Mouse (Mus musculus) cortical plate, adult 2 months (tissue): ENCODE results near the gene Abcc12. TPM values are rescaled to one million over a fixed set of nuclear protein-coding genes. Genes with fewer than 3 reads are reported as not detected.

Experiments
- H3K27ac ChIP-seq: fragments of 200-500 bp; 2 replicates; pipeline ENCODE4 v1.5.1; 2012; ENCODE audit warnings: low read length, control low read depth, inconsistent platforms; ENCODE audit not compliant: insufficient read depth
- H3K4me1 ChIP-seq: fragments of 200-500 bp; 2 replicates; pipeline ENCODE4 v1.6.1; 2011; ENCODE audit warnings: low read length; ENCODE audit not compliant: control insufficient read depth, insufficient read depth
- H3K4me3 ChIP-seq: fragments of 200-500 bp; 2 replicates; pipeline ENCODE4 v1.5.1; 2011; ENCODE audit warnings: mild to moderate bottlenecking, low read length, control low read depth; ENCODE audit not compliant: insufficient read depth
- CTCF ChIP-seq: fragments of 200-500 bp; IDR thresholded peaks from 2 replicates; pipeline ENCODE4 v1.5.1; 2011; ENCODE audit warnings: mild to moderate bottlenecking, control low read depth, low read length; ENCODE audit not compliant: insufficient read depth; ENCODE audit errors: extremely low read depth
- POLR2A ChIP-seq: fragments of 200-500 bp; IDR thresholded peaks from 2 replicates; pipeline ENCODE4 v1.6.1; 2011; ENCODE audit warnings: mild to moderate bottlenecking, low read length, control low read depth; ENCODE audit not compliant: insufficient read depth; ENCODE audit errors: extremely low read depth
- polyA plus RNA-seq: library from polyadenylated mRNA; depleted of rRNA; stranded (reverse); fragments of >200 nt; gene quantifications from 2 replicates; pipeline ENCODE4 v1.2.3, GENCODE M21; 2012

The Abcc12 gene
- polyA plus RNA-seq, 1 experiment = 0.65 TPM

- Histone ChIP-seq H3K27ac (no peak overlapping the region), H3K4me3 (no peak overlapping the region), H3K4me1 (peaks cover 3% of the 10 kb centered on the region; the same call in 1 of the 2 replicates)
- TF ChIP-seq CTCF = peak; percentile 94
- no peak for TF ChIP-seq POLR2A
These were observed 104.6 kb downstream of the Abcc12 start for GRCm38 (mm10) chr8:86475711-86476438.

DNA sequence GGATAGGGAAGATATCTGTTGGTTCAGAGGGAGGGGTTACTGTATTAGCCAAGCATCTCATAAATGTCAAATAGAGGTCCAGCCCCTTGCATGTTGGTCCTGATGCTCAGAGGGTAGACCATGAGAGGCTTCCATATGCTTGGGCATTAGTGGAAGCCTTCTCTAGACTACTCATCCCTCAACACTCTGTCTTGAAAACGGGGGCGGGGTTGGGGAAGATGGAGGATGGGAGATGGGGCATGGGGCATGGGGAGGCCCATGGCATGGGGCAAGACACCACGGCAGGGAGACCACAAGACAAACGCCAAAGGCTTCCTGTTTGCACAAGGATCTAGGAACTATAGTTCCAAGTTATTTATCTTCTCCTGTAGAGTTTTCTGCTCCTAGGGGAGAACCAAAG lies 106.0 kb downstream of the Abcc12 start:
- H3K27ac ChIP-seq = no peak overlapping the region
- H3K4me3 ChIP-seq = no peak overlapping the region
- TF ChIP-seq POLR2A = no peak
- no peak for TF ChIP-seq CTCF
- peaks cover 3% of the 10 kb centered on the region; the same call in 1 of the 2 replicates for H3K4me1 ChIP-seq

- TF ChIP-seq POLR2A (no peak), CTCF (no peak)
- Histone ChIP-seq H3K4me1 (peaks cover 3% of the 10 kb centered on the region; the same call in 1 of the 2 replicates), H3K4me3 (no peak overlapping the region), H3K27ac (no peak overlapping the region)
These were observed 107.4 kb downstream of the Abcc12 start for GRCm38 (mm10) chr8:86473121-86473520.

GRCm38 (mm10) chr8:86470717-86471116 lies 109.8 kb downstream of the Abcc12 start:
- peaks cover 3% of the 10 kb centered on the region; the same call in 1 of the 2 replicates for H3K4me1 ChIP-seq
- H3K4me3 ChIP-seq = no peak overlapping the region
- no peak for TF ChIP-seq CTCF
- no peak for TF ChIP-seq POLR2A
- no peak overlapping the region for H3K27ac ChIP-seq

DNA sequence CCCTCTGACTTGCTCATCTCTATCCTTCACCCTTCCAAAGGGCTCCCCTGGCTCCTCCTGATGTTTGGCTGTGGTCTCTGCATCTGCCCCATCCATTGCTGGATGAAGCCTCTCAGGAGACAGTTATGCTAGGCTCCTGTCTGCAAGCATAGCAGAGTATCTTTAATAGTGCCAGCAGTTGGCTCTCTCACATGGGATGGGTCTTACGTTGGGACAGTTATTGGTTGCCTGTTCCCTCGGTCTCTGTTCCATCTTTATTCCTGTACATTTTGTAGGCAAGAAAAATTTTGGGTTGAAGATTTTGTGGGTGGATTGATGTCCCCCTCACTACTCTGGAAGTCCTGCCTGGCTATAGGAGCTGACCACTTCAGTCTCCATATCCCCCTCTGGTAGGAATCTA lies 117.3 kb downstream of the Abcc12 start:
- H3K27ac ChIP-seq = no peak overlapping the region
- H3K4me3 ChIP-seq = no peak overlapping the region
- no peak for TF ChIP-seq CTCF
- TF ChIP-seq POLR2A = no peak
- no peaks in the 10 kb centered on the region for H3K4me1 ChIP-seq

DNA sequence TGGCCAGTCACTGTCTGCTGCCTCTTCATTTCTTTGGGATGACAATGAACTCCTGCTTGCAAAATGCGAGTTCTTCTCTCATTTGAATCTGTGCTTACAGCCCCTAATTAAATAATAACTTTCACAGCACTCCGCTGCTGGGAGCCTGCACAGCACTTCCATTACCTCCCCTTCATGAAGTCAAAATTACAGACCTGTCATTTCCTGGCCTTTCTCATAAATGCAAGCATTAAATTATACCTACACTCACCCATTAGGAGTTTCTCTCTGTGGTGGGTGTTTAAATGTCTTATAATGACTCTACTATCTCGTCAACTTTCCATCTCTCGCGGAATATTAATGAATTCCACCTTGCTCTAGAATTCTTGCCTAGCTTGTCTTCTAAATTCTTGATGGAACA lies 120.1 kb downstream of the Abcc12 start:
- Histone ChIP-seq H3K4me3 (no peak overlapping the region), H3K4me1 (no peaks in the 10 kb centered on the region), H3K27ac (peak overlapping the region; percentile 56)
- TF ChIP-seq POLR2A (no peak), CTCF (no peak)

DNA sequence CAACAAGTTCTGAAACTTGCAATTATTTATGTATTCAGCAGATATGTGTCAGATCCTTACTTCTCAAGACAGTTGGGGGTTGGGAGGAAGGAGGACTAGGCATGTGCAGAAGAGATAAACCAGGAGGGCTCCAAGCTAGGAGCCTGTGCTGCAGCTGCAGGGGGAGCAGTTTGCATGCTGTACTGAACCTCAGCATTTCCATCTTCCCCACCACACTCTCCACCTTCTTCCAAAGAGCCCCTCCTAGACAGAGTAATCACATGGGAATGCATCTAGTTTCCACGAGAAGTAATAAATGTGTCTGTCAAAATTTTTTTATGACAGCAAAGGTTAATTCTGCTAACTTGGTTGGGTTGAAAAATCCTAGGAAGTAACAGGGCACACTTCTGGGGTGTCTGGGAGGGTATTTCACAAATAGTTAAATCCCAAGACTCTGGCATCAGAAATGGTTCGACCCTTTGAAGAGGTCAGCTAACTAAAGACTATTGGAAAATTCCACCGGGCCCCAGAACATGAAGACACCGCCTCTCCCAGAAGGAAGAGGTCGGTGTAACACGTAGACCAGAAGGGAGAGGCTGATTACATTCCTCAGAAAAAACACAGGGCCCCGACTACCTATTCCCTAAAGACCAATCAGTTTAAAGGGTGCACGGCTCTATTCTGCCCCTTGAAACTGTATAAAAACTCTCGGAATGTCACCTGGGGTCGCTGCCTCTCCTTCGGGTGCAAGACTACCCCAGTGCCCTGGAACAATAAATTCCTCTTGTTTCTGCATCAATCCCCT lies 126.6 kb downstream of the Abcc12 start:
- Histone ChIP-seq H3K27ac (no peak overlapping the region), H3K4me3 (no peak overlapping the region), H3K4me1 (no peaks in the 10 kb centered on the region)
- TF ChIP-seq CTCF (no peak), POLR2A (no peak)

DNA sequence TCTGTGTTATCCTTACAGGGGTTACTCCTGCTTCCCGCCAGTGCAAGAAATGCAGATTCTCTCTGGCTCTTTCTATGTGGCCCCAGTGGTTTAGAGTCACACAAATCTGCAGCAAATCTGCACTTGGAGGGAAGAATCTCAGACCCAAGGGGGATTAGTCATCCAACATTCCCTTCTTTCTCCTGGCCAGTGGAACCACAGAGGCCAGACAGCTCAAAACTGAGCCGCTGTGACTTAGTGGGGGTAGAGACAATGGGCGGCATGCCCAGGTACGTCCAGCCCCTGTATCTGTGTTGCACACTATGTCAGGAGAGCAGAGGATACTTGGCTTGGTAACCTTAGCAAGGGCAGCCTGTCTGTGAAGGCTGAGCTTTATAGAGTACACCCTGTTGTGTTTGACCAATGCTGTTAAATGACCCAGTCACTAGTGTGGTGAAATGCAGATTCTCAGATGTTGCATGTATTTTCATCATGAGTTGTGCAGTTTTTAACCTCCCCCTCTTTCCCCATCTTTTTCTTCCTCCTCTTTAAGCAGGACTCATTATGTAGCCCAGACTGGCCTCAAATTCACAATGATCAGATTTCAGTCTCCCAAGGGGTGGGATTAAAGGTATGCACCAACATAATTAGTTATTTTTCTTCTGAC lies 130.5 kb downstream of the Abcc12 start:
- TF ChIP-seq CTCF (no peak), POLR2A (no peak)
- Histone ChIP-seq H3K4me1 (no peaks in the 10 kb centered on the region), H3K27ac (no peak overlapping the region), H3K4me3 (no peak overlapping the region)

- H3K4me1 ChIP-seq = peaks cover 2% of the 10 kb centered on the region; the same call in 1 of the 2 replicates
- no peak overlapping the region for H3K27ac ChIP-seq
These were observed 135.0 kb downstream of the Abcc12 start for GRCm38 (mm10) chr8:86445516-86445915.

GRCm38 (mm10) chr8:86443744-86444143 lies 136.7 kb downstream of the Abcc12 start:
- TF ChIP-seq CTCF (no peak), POLR2A (no peak)
- Histone ChIP-seq H3K27ac (no peak overlapping the region), H3K4me1 (peaks cover 5% of the 10 kb centered on the region), H3K4me3 (no peak overlapping the region)

More at GRCm38 (mm10) chr8:86445516-86445915, 135.0 kb downstream of the Abcc12 start:
- TF ChIP-seq CTCF = no peak
- TF ChIP-seq POLR2A = no peak
- H3K4me3 ChIP-seq = no peak overlapping the region
